Mouse (Mus musculus) limb, embryonic 15.5 days (tissue): ENCODE data around the gene Irf9. TPM values are rescaled to one million over a fixed set of nuclear protein-coding genes. Genes with fewer than 3 reads are reported as not detected.

Source experiments
- ATAC-seq: fragments of 200-750 bp; cut with Nextera tagmentation; 2 replicates; pipeline ENCODE4 v1.8.0; 2017; ENCODE audit warnings: low read depth, moderate TSS enrichment; ENCODE audit not compliant: insufficient number of reproducible peaks, low FRiP score, low TSS enrichment
- H3K27ac ChIP-seq: fragments of 300-500 bp; sonication (generic); 2 replicates; pipeline ENCODE4 v1.5.1; 2015; ENCODE audit warnings: moderate library complexity, mild to moderate bottlenecking, inconsistent platforms
- H3K27me3 ChIP-seq: fragments of 300-500 bp; sonication (generic); 2 replicates; pipeline ENCODE4 v1.6.1; 2015; ENCODE audit warnings: inconsistent platforms
- H3K36me3 ChIP-seq: fragments of 300-500 bp; sonication (generic); 2 replicates; pipeline ENCODE4 v1.6.1; 2015; ENCODE audit warnings: inconsistent platforms
- H3K4me1 ChIP-seq: fragments of 300-500 bp; sonication (generic); 2 replicates; pipeline ENCODE4 v1.6.1; 2015; ENCODE audit warnings: inconsistent platforms
- H3K4me2 ChIP-seq: fragments of 300-500 bp; sonication (generic); 2 replicates; pipeline ENCODE4 v1.6.1; 2015; ENCODE audit warnings: mild to moderate bottlenecking, inconsistent platforms
- H3K4me3 ChIP-seq: fragments of 300-500 bp; sonication (generic); 2 replicates; pipeline ENCODE4 v1.5.1; 2015; ENCODE audit warnings: mild to moderate bottlenecking, inconsistent platforms
- H3K9ac ChIP-seq: fragments of 300-500 bp; sonication (generic); 2 replicates; pipeline ENCODE4 v1.6.1; 2015; ENCODE audit warnings: inconsistent platforms
- H3K9me3 ChIP-seq: fragments of 300-500 bp; sonication (generic); 2 replicates; pipeline ENCODE4 v1.6.1; 2016; ENCODE audit warnings: inconsistent platforms
- WGBS: fragments of 180-500 bp; shearing (Covaris S2); methylation state at CpG from one replicate; pipeline ENCODE4 v1.1.7; 2015; 5-methylcytosine and 5-hydroxymethylcytosine counted together
- polyA plus RNA-seq: library from polyadenylated mRNA; unstranded; fragments of >200 nt; fragmentation: Nextera tagmentation; extraction: Ambion mirVana; gene quantifications from 2 replicates; pipeline ENCODE4 v1.2.1, GENCODE M21; 2015

The Irf9 gene
- 13.2 and 13.7 TPM in 2 replicates for polyA plus RNA-seq

GRCm38 (mm10) chr14:55603271-55603632 lies at the start of gene Irf9:
TSS of gene Irf9 (plus strand) at chr14:55603571.
- H3K9me3 ChIP-seq, result no peaks in the 10 kb centered on the region
- 84% methylated on average over 7 of the region's 7 CpGs for WGBS
- ATAC-seq, result no peak
- H3K4me1 ChIP-seq, result peaks cover 22% of the 10 kb centered on the region
- peak within 1 kb of the TSS; percentile 52; the same call in 1 of the 2 replicates for H3K9ac ChIP-seq
- peak within 1 kb of the TSS; percentile 43 for H3K4me3 ChIP-seq
- H3K36me3 ChIP-seq, result peaks cover 78% of the 10 kb centered on the region
- H3K27ac ChIP-seq, result peak within 1 kb of the TSS; percentile 83
- peak within 1 kb of the TSS; percentile 60 for H3K4me2 ChIP-seq
- H3K27me3 ChIP-seq, result no peaks in the 10 kb centered on the region

- H3K4me3 ChIP-seq, result no peak overlapping the region
- no peak overlapping the region for H3K4me2 ChIP-seq
- no peak overlapping the region for H3K9ac ChIP-seq
- H3K4me1 ChIP-seq, result 0 out of 2 replicates have a peak, but pooled peaks cover 4% of the 10 kb centered on the region
- no peaks in the 10 kb centered on the region for H3K27me3 ChIP-seq
- no peaks in the 10 kb centered on the region for H3K9me3 ChIP-seq
- H3K27ac ChIP-seq, result no peak overlapping the region
- ATAC-seq, result no peak
- peaks cover 5% of the 10 kb centered on the region; the same call in 1 of the 2 replicates for H3K36me3 ChIP-seq
These were observed 48.7 kb upstream of the Irf9 start for GRCm38 (mm10) chr14:55554635-55555034.

DNA sequence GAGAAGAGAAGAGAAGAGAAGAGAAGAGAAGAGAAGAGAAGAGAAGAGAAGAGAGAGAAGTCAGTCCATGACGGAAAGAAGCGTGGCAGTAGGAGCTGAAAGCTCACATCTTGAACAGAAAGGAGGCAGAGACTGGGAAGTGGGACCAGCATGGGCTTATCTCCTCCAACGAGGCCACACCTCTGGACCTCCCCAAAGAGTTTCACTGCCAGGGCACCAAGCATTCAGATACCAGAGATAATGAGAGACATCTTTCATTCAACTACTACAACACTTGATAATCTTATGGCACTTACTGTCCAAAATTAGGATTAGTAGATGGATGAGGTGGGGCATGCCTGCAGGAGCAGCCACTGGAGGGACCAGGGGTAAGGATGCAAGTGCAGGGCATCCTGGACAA lies 47.6 kb upstream of the Irf9 start:
- Histone ChIP-seq H3K4me2 (no peak overlapping the region), H3K4me3 (no peak overlapping the region), H3K27ac (no peak overlapping the region), H3K36me3 (no peaks in the 10 kb centered on the region), H3K27me3 (no peaks in the 10 kb centered on the region), H3K4me1 (peaks cover 4% of the 10 kb centered on the region; the same call in 1 of the 2 replicates), H3K9me3 (no peaks in the 10 kb centered on the region), H3K9ac (no peak overlapping the region)
- no peak for ATAC-seq
- 65% methylated on average over 3 of the region's 3 CpGs for WGBS

DNA sequence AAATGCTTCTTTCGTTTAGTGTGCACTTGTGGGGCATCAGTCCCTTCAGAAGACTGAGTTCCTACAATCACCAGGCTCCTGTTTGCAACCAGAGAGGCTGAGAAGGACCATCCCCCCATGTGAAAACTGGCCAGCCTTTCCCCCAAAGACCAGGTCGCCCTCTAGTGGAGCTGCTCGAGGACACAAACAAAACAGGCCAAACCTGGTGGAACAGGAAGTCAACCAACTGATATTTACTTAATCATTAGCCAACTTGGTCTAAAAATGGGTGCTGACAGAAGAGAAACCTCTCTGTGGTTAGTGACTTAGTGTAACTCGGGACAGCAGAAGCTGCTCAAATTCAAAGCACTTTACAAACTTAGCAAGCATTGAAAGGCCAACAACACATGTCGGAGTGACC lies 46.4 kb upstream of the Irf9 start:
- Histone ChIP-seq H3K27me3 (no peaks in the 10 kb centered on the region), H3K4me3 (no peak overlapping the region), H3K36me3 (no peaks in the 10 kb centered on the region), H3K9ac (no peak overlapping the region), H3K27ac (no peak overlapping the region), H3K4me1 (peaks cover 15% of the 10 kb centered on the region), H3K9me3 (no peaks in the 10 kb centered on the region), H3K4me2 (no peak overlapping the region)
- WGBS, result 26% methylated on average over 5 of the region's 5 CpGs
- no peak for ATAC-seq

GRCm38 (mm10) chr14:55557587-55557986 lies 45.8 kb upstream of the Irf9 start:
- Histone ChIP-seq H3K4me1 (peaks cover 18% of the 10 kb centered on the region), H3K9ac (no peak overlapping the region), H3K27ac (no peak overlapping the region), H3K4me3 (no peak overlapping the region), H3K9me3 (no peaks in the 10 kb centered on the region), H3K27me3 (no peaks in the 10 kb centered on the region), H3K36me3 (no peaks in the 10 kb centered on the region), H3K4me2 (no peak overlapping the region)
- 86% methylated on average over 3 of the region's 3 CpGs for WGBS
- ATAC-seq, result no peak

- 49% methylated on average over 6 of the region's 6 CpGs for WGBS
- Histone ChIP-seq H3K4me2 (peak overlapping the region; percentile 61), H3K4me1 (peaks cover 18% of the 10 kb centered on the region), H3K27me3 (no peaks in the 10 kb centered on the region), H3K36me3 (peaks cover 7% of the 10 kb centered on the region; the same call in 1 of the 2 replicates), H3K9me3 (no peaks in the 10 kb centered on the region), H3K27ac (no peak overlapping the region), H3K9ac (no peak overlapping the region), H3K4me3 (peak overlapping the region; percentile 68)
- no peak for ATAC-seq
These were observed 44.5 kb upstream of the Irf9 start for GRCm38 (mm10) chr14:55558740-55559448.

DNA sequence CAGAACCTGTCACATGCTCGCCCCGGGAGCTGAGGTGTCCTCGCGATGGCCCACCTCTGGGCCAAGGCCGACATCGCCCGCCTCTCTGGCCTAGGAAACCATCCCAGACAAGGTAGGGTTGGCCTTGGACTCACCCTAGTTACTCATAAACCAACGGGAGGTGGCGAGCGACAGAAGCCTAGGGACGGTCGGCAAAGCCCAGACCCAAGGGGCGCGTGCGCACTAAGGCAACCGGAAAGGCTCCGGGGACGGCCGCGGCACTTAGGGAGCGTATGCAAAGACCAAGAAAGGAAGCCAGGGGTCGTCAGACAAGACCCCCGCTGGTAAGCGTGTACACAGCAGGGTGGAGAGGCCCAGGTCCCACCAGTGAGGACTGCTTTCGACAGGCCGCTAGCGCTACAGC lies 43.6 kb upstream of the Irf9 start, which contains the start of gene Dcaf11:
Gene Dcaf11 (plus strand): TSS at position 208 of the 403 bp plus-strand sequence.
- H3K4me2 ChIP-seq, result peak within 1 kb of the TSS; percentile 78
- under 1% methylated on average over 27 of the region's 27 CpGs for WGBS
- H3K27me3 ChIP-seq, result no peaks in the 10 kb centered on the region
- peak within 1 kb of the TSS; percentile 69 for H3K9ac ChIP-seq
- H3K27ac ChIP-seq, result peak within 1 kb of the TSS; percentile 99
- peaks cover 18% of the 10 kb centered on the region for H3K4me1 ChIP-seq
- H3K9me3 ChIP-seq, result no peaks in the 10 kb centered on the region
- H3K36me3 ChIP-seq, result peaks cover 16% of the 10 kb centered on the region
- peak; percentile 70 for ATAC-seq
- H3K4me3 ChIP-seq, result peak within 1 kb of the TSS; percentile 68

GRCm38 (mm10) chr14:55560202-55561073 lies 42.9 kb upstream of the Irf9 start, which contains the start of gene A730061H03Rik:
TSS of gene A730061H03Rik (minus strand) at chr14:55560406.
- Histone ChIP-seq H3K27me3 (no peaks in the 10 kb centered on the region), H3K4me1 (peaks cover 18% of the 10 kb centered on the region), H3K27ac (peak within 1 kb of the TSS; percentile 99), H3K9ac (peak within 1 kb of the TSS; percentile 69), H3K36me3 (peaks cover 22% of the 10 kb centered on the region), H3K4me3 (peak within 1 kb of the TSS; percentile 68), H3K4me2 (peak within 1 kb of the TSS; percentile 78), H3K9me3 (no peaks in the 10 kb centered on the region)
- ATAC-seq, result peak; percentile 97
- under 1% methylated on average over 51 of the region's 51 CpGs for WGBS

- H3K4me3 ChIP-seq, result peak overlapping the region; percentile 68; the same call in 1 of the 2 replicates
These were observed 41.5 kb upstream of the Irf9 start for GRCm38 (mm10) chr14:55561860-55562259.

GRCm38 (mm10) chr14:55563249-55563648 lies 40.1 kb upstream of the Irf9 start:
- no peaks in the 10 kb centered on the region for H3K9me3 ChIP-seq
- H3K9ac ChIP-seq, result no peak overlapping the region
- H3K4me1 ChIP-seq, result peaks cover 15% of the 10 kb centered on the region
- no peak overlapping the region for H3K4me2 ChIP-seq
- H3K36me3 ChIP-seq, result peaks cover 48% of the 10 kb centered on the region
- 90% methylated on average over 11 of the region's 11 CpGs for WGBS
- H3K4me3 ChIP-seq, result no peak overlapping the region
- ATAC-seq, result no peak
- H3K27me3 ChIP-seq, result no peaks in the 10 kb centered on the region
- H3K27ac ChIP-seq, result no peak overlapping the region

More at GRCm38 (mm10) chr14:55561860-55562259, 41.5 kb upstream of the Irf9 start:
- H3K9ac ChIP-seq, result 0 out of 2 replicates have a peak overlapping the region, but pooled peaks have one; percentile 10
- no peaks in the 10 kb centered on the region for H3K27me3 ChIP-seq
- H3K4me2 ChIP-seq, result no peak overlapping the region
- H3K4me1 ChIP-seq, result peaks cover 18% of the 10 kb centered on the region
- ATAC-seq, result no peak
- no peak overlapping the region for H3K27ac ChIP-seq
- no peaks in the 10 kb centered on the region for H3K9me3 ChIP-seq
- 77% methylated on average over 10 of the region's 10 CpGs for WGBS
- peaks cover 36% of the 10 kb centered on the region for H3K36me3 ChIP-seq

GRCm38 (mm10) chr14:55565748-55566147 lies 37.6 kb upstream of the Irf9 start:
- no peak overlapping the region for H3K27ac ChIP-seq
- peaks cover 15% of the 10 kb centered on the region for H3K4me1 ChIP-seq
- H3K9ac ChIP-seq, result no peak overlapping the region
- H3K27me3 ChIP-seq, result no peaks in the 10 kb centered on the region
- no peak overlapping the region for H3K4me2 ChIP-seq
- 82% methylated on average over 3 of the region's 3 CpGs for WGBS
- H3K36me3 ChIP-seq, result peaks cover 63% of the 10 kb centered on the region
- no peak for ATAC-seq
- no peak overlapping the region for H3K4me3 ChIP-seq
- H3K9me3 ChIP-seq, result no peaks in the 10 kb centered on the region

DNA sequence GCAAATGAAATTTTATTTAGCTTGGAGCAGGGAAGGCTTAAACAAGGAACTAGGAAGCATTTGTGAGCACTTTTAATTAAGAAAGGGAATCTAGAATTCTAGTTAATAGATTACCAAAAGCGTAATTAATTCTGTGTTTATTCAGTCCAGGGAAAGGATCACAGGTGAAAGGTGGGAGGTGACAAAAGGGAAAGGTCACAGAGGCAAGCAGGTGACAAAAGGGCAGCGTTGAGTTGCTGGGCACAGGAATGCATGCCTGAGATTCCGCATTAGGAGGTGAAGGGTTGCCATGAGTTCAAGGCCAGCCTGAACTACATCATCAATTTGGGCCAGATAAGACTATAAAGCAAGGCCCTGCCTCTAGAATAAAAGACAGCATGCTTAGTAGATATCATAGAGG lies 35.9 kb upstream of the Irf9 start:
- WGBS, result 92% methylated on average over 3 of the region's 3 CpGs
- H3K4me1 ChIP-seq, result no peaks in the 10 kb centered on the region
- H3K4me3 ChIP-seq, result no peak overlapping the region
- no peak overlapping the region for H3K27ac ChIP-seq
- no peak overlapping the region for H3K4me2 ChIP-seq
- no peak overlapping the region for H3K9ac ChIP-seq
- no peaks in the 10 kb centered on the region for H3K27me3 ChIP-seq
- H3K36me3 ChIP-seq, result peaks cover 63% of the 10 kb centered on the region
- ATAC-seq, result no peak
- no peaks in the 10 kb centered on the region for H3K9me3 ChIP-seq
